Mouse (Mus musculus) spleen, adult 2 months (tissue): ENCODE results near the gene Sec63.

Experiments used
- CTCF ChIP-seq: fragments of 200-500 bp; IDR thresholded peaks from 2 replicates; pipeline ENCODE4 v1.5.1; 2011; ENCODE audit warnings: mild to moderate bottlenecking, inconsistent platforms; ENCODE audit not compliant: insufficient read depth, insufficient read length, insufficient replicate concordance; ENCODE audit errors: extremely low read depth
- POLR2A ChIP-seq: fragments of 200-500 bp; IDR thresholded peaks from 2 replicates; pipeline ENCODE4 v1.6.1; 2011; ENCODE audit warnings: low read depth, low read length, inconsistent platforms

- no peak for TF ChIP-seq POLR2A
- no peak for TF ChIP-seq CTCF
Observed at GRCm38 (mm10) chr10:42863621-42864391, 102.5 kb downstream of the Sec63 start.
